Mouse (Mus musculus) left cerebral cortex, postnatal 4 days (tissue): ENCODE results near the gene Trim71. TPM values are rescaled to one million over a fixed set of nuclear protein-coding genes. Genes with fewer than 3 reads are reported as not detected.

ENCODE experiments used
- DNase-seq: peaks from one replicate; pipeline ENCODE4 v3.0.0-alpha.2; 2022
- intact Hi-C: fragments of 180-260 bp; cut with DNase I; formaldehyde crosslinking; loops from one replicate; pipeline ENCODE4 v1.15.1; 2025
- total RNA-seq, 2 experiments: library from RNA; stranded (reverse); gene quantifications; 2 replicates each; pipeline ENCODE4 v1.2.3; 2021

Trim71 gene
- total RNA-seq, 2 experiments from 2014 or later: 0.06 to 0.14 TPM

- intact Hi-C loops: no loop called here
- DNase-seq: peak; percentile 91
These were observed 66.0 kb downstream of the Trim71 start for GRCm38 (mm10) chr9:114498218-114498617.

- DNase-seq: no peak
- intact Hi-C loops: no loop called here
These were observed 67.7 kb downstream of the Trim71 start for GRCm38 (mm10) chr9:114496469-114496868.

GRCm38 (mm10) chr9:114487481-114488258 is 76.5 kb downstream of the Trim71 start:
- intact Hi-C loops: no loop called here
- DNase-seq: no peak

- intact Hi-C loops: no loop called here
- no peak for DNase-seq
These were observed 77.4 kb downstream of the Trim71 start for GRCm38 (mm10) chr9:114486808-114487207.

- DNase-seq: no peak
- intact Hi-C loops: no loop called here
These were observed 79.4 kb downstream of the Trim71 start for GRCm38 (mm10) chr9:114484771-114485170.

GRCm38 (mm10) chr9:114480940-114481339 is 83.2 kb downstream of the Trim71 start:
- intact Hi-C loops: no loop called here
- no peak for DNase-seq

GRCm38 (mm10) chr9:114477019-114477418 is 87.2 kb downstream of the Trim71 start:
- DNase-seq: no peak
- intact Hi-C loops: no loop called here

GRCm38 (mm10) chr9:114471892-114472291 is 92.3 kb downstream of the Trim71 start:
- no peak for DNase-seq
- intact Hi-C loops: no loop called here

GRCm38 (mm10) chr9:114468701-114469100 is 95.5 kb downstream of the Trim71 start:
- no peak for DNase-seq
- intact Hi-C loops: no loop called here

GRCm38 (mm10) chr9:114468217-114468616 is 96.0 kb downstream of the Trim71 start:
- DNase-seq: no peak
- intact Hi-C loops: no loop called here

- DNase-seq: no peak
- intact Hi-C loops: no loop called here
These were observed 97.3 kb downstream of the Trim71 start for GRCm38 (mm10) chr9:114466871-114467270.

GRCm38 (mm10) chr9:114465442-114465841 is 98.7 kb downstream of the Trim71 start:
- DNase-seq: no peak
- intact Hi-C loops: no loop called here

- intact Hi-C loops: no loop called here
- no peak for DNase-seq
These were observed 101.6 kb downstream of the Trim71 start for GRCm38 (mm10) chr9:114462569-114462968.

- no peak for DNase-seq
- intact Hi-C loops: no loop called here
These were observed 105.7 kb downstream of the Trim71 start for GRCm38 (mm10) chr9:114458436-114458835.

Other genes starting within 250 kb of the Trim71 start
- not detected for gene Bcl2a1c, start 234.2 kb downstream of the Trim71 start, total RNA-seq
- 10 to 100 TPM; 13.6 to 18.3 TPM for gene Crtap, start 173.7 kb downstream of the Trim71 start, total RNA-seq
- 10 to 100 TPM; 26.7 to 30.3 TPM for gene Glb1, start 163.3 kb downstream of the Trim71 start, total RNA-seq
- gene Tmppe, start 163.3 kb downstream of the Trim71 start, total RNA-seq: 10 to 100 TPM; 11.1 to 11.4 TPM
- gene Ccr4, start 59.5 kb downstream of the Trim71 start, total RNA-seq: not detected
- gene C130032M10Rik, start 48.7 kb downstream of the Trim71 start, total RNA-seq: not detected
- 10 to 100 TPM; 48.4 to 53.1 TPM for gene Cnot10, start 75.8 kb upstream of the Trim71 start, total RNA-seq
- 100 to 1,000 TPM; 121 to 128 TPM for gene Dync1li1, start 124.4 kb upstream of the Trim71 start, total RNA-seq
- 10 to 100 TPM; 19.6 to 20.6 TPM for gene Cmtm6, start 166.7 kb upstream of the Trim71 start, total RNA-seq
- 1 to 10 TPM; 3.1 to 3.8 TPM for gene Cmtm7, start 217.5 kb upstream of the Trim71 start, total RNA-seq